Mouse (Mus musculus) neutrophil, adult 65 days (primary cell): ENCODE data around the gene Gpm6b. TPM values are rescaled to one million over a fixed set of nuclear protein-coding genes. Genes with fewer than 3 reads are reported as not detected.

Experiments used
- total RNA-seq: library from RNA; stranded (reverse); gene quantifications from 2 replicates; pipeline ENCODE4 v1.2.4, GENCODE M21; 2023

Gene Gpm6b
- not detected in 2 replicates for total RNA-seq

DNA sequence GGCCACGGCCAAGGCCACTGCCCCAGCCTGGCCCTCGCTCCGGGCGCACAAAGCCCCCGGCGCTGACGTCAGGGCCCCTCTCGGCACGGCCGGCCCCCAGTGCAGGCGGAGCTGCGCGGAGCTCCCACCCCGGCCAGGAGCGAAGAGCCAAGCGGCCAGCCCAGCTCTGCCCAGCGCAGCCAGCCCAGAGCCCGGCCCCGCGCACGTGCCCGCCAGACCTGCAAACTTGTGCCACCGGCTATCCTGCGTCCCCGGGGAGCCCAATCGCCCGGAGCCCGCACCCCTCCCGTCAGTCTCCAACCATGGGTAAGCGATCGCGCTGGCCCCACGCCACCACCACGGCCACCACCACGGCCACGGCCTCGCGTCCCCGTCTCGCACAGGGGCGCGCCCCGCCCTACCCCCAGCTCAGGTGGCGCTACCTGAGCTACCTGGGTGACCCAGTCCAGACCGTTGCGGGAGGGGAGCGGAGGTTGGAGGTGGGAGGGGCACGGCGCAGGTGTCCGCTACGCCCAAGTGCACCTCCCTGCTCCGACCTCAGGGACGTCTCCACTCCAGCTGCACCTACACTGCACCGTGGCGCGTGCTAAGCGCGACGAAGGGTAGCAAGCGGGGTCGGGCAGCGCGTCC, at the start of gene Gpm6b:
Gene Gpm6b, plus strand, starts transcription at position 81 of the 630 bp plus-strand sequence.

Other genes starting within 250 kb of the Gpm6b start
- gene Gemin8, start 68.5 kb upstream of the Gpm6b start, total RNA-seq: 1.3 and 2.3 TPM in 2 replicates
- gene Trappc2, start 201.7 kb downstream of the Gpm6b start, total RNA-seq: 9.9 and 10.4 TPM in 2 replicates
- gene Ofd1, start 201.8 kb downstream of the Gpm6b start, total RNA-seq: 6.1 and 8.9 TPM in 2 replicates
- gene Rab9, start 241.0 kb downstream of the Gpm6b start, total RNA-seq: 21.5 and 23.1 TPM in 2 replicates